Mouse (Mus musculus): Measurements from ENCODE around the gene Ajap1. TPM values are rescaled to one million over a fixed set of nuclear protein-coding genes. Genes with fewer than 3 reads are reported as not detected.

Ajap1 gene
- 18.6 and 19.1 TPM in 2 replicates for polyA plus RNA-seq (2012; rRNA removed)

GRCm38 (mm10) chr4:153482459-153483338, at the start of gene Ajap1:
Gene Ajap1 (minus strand): TSS chr4:153482811.
- 1% methylated on average over 108 of the region's 114 CpGs for WGBS
- no peak within 1 kb of the TSS for H3K27ac ChIP-seq (ENCODE audit: insufficient read depth, low read length)
- DNase-seq = peak in 1 of 2 experiments; percentile 38
- TF ChIP-seq POLR2A (IDR thresholded peaks at IDR 0.05; ENCODE audit: borderline replicate concordance, insufficient read depth, low read length) (no peak), CTCF (IDR thresholded peaks at IDR 0.05; ENCODE audit: borderline replicate concordance, insufficient read depth, low read depth, low read length) (no peak)
- H3K4me1 ChIP-seq (ENCODE audit: control insufficient read depth, insufficient read depth, low read length) = no peaks in the 10 kb centered on the region
- peaks cover 1% of the 10 kb centered on the region; the same call in 1 of the 2 replicates for H3K27me3 ChIP-seq (ENCODE audit: control insufficient read depth, insufficient read depth, low read length)
- peak within 1 kb of the TSS; percentile 47 for H3K4me3 ChIP-seq (replicated peaks; ENCODE audit: insufficient read depth, low read depth, low read length)

GRCm38 (mm10) chr4:153530536-153530935, 47.9 kb upstream of the Ajap1 start:
- Histone ChIP-seq H3K27me3 (ENCODE audit: control insufficient read depth, insufficient read depth, low read length) (no peaks in the 10 kb centered on the region), H3K4me1 (ENCODE audit: control insufficient read depth, insufficient read depth, low read length) (no peaks in the 10 kb centered on the region), H3K4me3 (replicated peaks; ENCODE audit: insufficient read depth, low read depth, low read length) (no peak overlapping the region), H3K27ac (ENCODE audit: insufficient read depth, low read length) (no peak overlapping the region)
- TF ChIP-seq CTCF (IDR thresholded peaks at IDR 0.05; ENCODE audit: borderline replicate concordance, insufficient read depth, low read depth, low read length) (no peak), POLR2A (IDR thresholded peaks at IDR 0.05; ENCODE audit: borderline replicate concordance, insufficient read depth, low read length) (no peak)
- 60% methylated on average over 14 of the region's 14 CpGs for WGBS
- DNase-seq = no peak

GRCm38 (mm10) chr4:153521601-153522000, 39.0 kb upstream of the Ajap1 start:
- H3K27ac ChIP-seq (ENCODE audit: insufficient read depth, low read length) = no peak overlapping the region
- no peak for DNase-seq
- no peak overlapping the region for H3K4me3 ChIP-seq (replicated peaks; ENCODE audit: insufficient read depth, low read depth, low read length)
- no peaks in the 10 kb centered on the region for H3K4me1 ChIP-seq (ENCODE audit: control insufficient read depth, insufficient read depth, low read length)
- 74% methylated on average over 1 of the region's 1 CpGs for WGBS
- no peak for TF ChIP-seq CTCF (IDR thresholded peaks at IDR 0.05; ENCODE audit: borderline replicate concordance, insufficient read depth, low read depth, low read length)
- no peak for TF ChIP-seq POLR2A (IDR thresholded peaks at IDR 0.05; ENCODE audit: borderline replicate concordance, insufficient read depth, low read length)
- H3K27me3 ChIP-seq (ENCODE audit: control insufficient read depth, insufficient read depth, low read length) = no peaks in the 10 kb centered on the region

GRCm38 (mm10) chr4:153519888-153520287, 37.3 kb upstream of the Ajap1 start:
- WGBS = 91% methylated on average over 3 of the region's 3 CpGs
- DNase-seq = no peak
- Histone ChIP-seq H3K4me3 (replicated peaks; ENCODE audit: insufficient read depth, low read depth, low read length) (no peak overlapping the region), H3K27ac (ENCODE audit: insufficient read depth, low read length) (no peak overlapping the region), H3K27me3 (ENCODE audit: control insufficient read depth, insufficient read depth, low read length) (no peaks in the 10 kb centered on the region), H3K4me1 (ENCODE audit: control insufficient read depth, insufficient read depth, low read length) (no peaks in the 10 kb centered on the region)
- TF ChIP-seq CTCF (IDR thresholded peaks at IDR 0.05; ENCODE audit: borderline replicate concordance, insufficient read depth, low read depth, low read length) = no peak
- TF ChIP-seq POLR2A (IDR thresholded peaks at IDR 0.05; ENCODE audit: borderline replicate concordance, insufficient read depth, low read length) = no peak

GRCm38 (mm10) chr4:153519289-153519688, 36.7 kb upstream of the Ajap1 start:
- DNase-seq = no peak
- WGBS = 79% methylated on average over 1 of the region's 1 CpGs
- Histone ChIP-seq H3K4me3 (replicated peaks; ENCODE audit: insufficient read depth, low read depth, low read length) (no peak overlapping the region), H3K4me1 (ENCODE audit: control insufficient read depth, insufficient read depth, low read length) (no peaks in the 10 kb centered on the region), H3K27me3 (ENCODE audit: control insufficient read depth, insufficient read depth, low read length) (no peaks in the 10 kb centered on the region), H3K27ac (ENCODE audit: insufficient read depth, low read length) (no peak overlapping the region)
- TF ChIP-seq CTCF (IDR thresholded peaks at IDR 0.05; ENCODE audit: borderline replicate concordance, insufficient read depth, low read depth, low read length) (no peak), POLR2A (IDR thresholded peaks at IDR 0.05; ENCODE audit: borderline replicate concordance, insufficient read depth, low read length) (no peak)

DNA sequence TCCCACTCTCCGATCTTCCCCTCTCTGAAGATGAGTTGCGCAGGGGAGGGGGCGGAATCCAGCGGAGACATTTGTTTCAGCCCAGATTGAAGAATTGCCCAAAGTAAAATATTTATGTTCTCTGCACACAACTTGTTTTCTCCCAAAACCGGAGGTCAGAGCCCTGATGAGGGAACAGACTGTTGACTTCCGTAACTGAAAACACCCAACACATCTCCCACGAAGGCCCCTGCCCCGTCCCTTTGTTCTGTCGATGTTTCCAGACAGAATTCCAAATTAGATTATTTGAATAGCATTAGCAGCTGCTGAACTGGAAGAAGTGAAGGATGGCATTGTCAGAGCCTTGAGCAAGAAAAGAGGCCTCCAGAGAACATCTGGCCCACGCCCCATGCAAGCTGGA, 33.2 kb upstream of the Ajap1 start:
- Histone ChIP-seq H3K4me3 (replicated peaks; ENCODE audit: insufficient read depth, low read depth, low read length) (no peak overlapping the region), H3K4me1 (ENCODE audit: control insufficient read depth, insufficient read depth, low read length) (no peaks in the 10 kb centered on the region), H3K27me3 (ENCODE audit: control insufficient read depth, insufficient read depth, low read length) (no peaks in the 10 kb centered on the region), H3K27ac (ENCODE audit: insufficient read depth, low read length) (no peak overlapping the region)
- TF ChIP-seq POLR2A (IDR thresholded peaks at IDR 0.05; ENCODE audit: borderline replicate concordance, insufficient read depth, low read length) (no peak), CTCF (IDR thresholded peaks at IDR 0.05; ENCODE audit: borderline replicate concordance, insufficient read depth, low read depth, low read length) (no peak)
- DNase-seq = no peak
- 36% methylated on average over 10 of the region's 10 CpGs for WGBS

DNA sequence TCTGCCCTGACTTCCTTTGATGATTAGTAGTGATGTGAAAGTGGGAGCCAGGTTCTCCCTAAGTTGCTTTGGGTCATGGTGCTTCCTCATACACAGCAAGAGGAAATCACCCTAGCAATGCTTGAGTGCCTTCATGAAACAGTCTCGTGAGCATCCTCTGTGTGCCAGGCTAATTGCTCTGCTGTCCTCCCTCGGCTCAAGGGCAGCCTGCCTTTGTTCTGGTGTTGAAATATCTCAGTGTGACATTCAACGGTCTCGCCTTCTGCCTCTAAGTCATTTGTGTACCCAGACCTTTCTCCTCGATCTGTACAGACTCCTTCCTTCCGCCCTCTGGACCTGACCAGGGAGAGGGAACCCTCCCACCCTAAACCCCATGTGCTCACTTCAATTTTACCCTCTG, 31.5 kb upstream of the Ajap1 start:
- H3K4me1 ChIP-seq (ENCODE audit: control insufficient read depth, insufficient read depth, low read length) = no peaks in the 10 kb centered on the region
- WGBS = 46% methylated on average over 6 of the region's 6 CpGs
- no peak overlapping the region for H3K4me3 ChIP-seq (replicated peaks; ENCODE audit: insufficient read depth, low read depth, low read length)
- no peak overlapping the region for H3K27ac ChIP-seq (ENCODE audit: insufficient read depth, low read length)
- no peak for DNase-seq
- TF ChIP-seq CTCF (IDR thresholded peaks at IDR 0.05; ENCODE audit: borderline replicate concordance, insufficient read depth, low read depth, low read length) = no peak
- no peak for TF ChIP-seq POLR2A (IDR thresholded peaks at IDR 0.05; ENCODE audit: borderline replicate concordance, insufficient read depth, low read length)
- no peaks in the 10 kb centered on the region for H3K27me3 ChIP-seq (ENCODE audit: control insufficient read depth, insufficient read depth, low read length)

- DNase-seq = no peak
- TF ChIP-seq POLR2A (IDR thresholded peaks at IDR 0.05; ENCODE audit: borderline replicate concordance, insufficient read depth, low read length) = no peak
- no peak for TF ChIP-seq CTCF (IDR thresholded peaks at IDR 0.05; ENCODE audit: borderline replicate concordance, insufficient read depth, low read depth, low read length)
- no peak overlapping the region for H3K27ac ChIP-seq (ENCODE audit: insufficient read depth, low read length)
- 100% methylated on average over 1 of the region's 1 CpGs for WGBS
- no peaks in the 10 kb centered on the region for H3K27me3 ChIP-seq (ENCODE audit: control insufficient read depth, insufficient read depth, low read length)
- no peak overlapping the region for H3K4me3 ChIP-seq (replicated peaks; ENCODE audit: insufficient read depth, low read depth, low read length)
- H3K4me1 ChIP-seq (ENCODE audit: control insufficient read depth, insufficient read depth, low read length) = no peaks in the 10 kb centered on the region
These were observed 28.9 kb upstream of the Ajap1 start for GRCm38 (mm10) chr4:153511530-153511929.
